Comparison of ENCODE assay signal across 30 mouse cellular contexts in genomic region chr9:7545920-7546319, GRCm38 (mm10). TPM values are rescaled to one million over a fixed set of nuclear protein-coding genes. Genes with fewer than 3 reads are reported as not detected.
A peak's percentile ranks its signal among the peaks of the same experiment; 100 is the strongest.
DNase-seq lines count a peak whose midpoint lies in the region; ATAC-seq and TF ChIP-seq lines count a peak whose summit lies in the region.
"Had no signal": no experiment of that assay in that cellular context is flagged by ENCODE, and none has a peak within 500 bp of the region (broad histone marks: within the 10 kb centered on the region; RNA-seq: fewer than 3 reads in every experiment).

No protein-coding gene starts in this region.

- TF ChIP-seq EP300 in heart, adult 2 months (IDR thresholded peaks at IDR 0.05; ENCODE audit: insufficient read depth, low read depth, low read length) = no peak
- no peak for TF ChIP-seq EP300 in lung, postnatal 0 days (IDR thresholded peaks at IDR 0.05)

- ATAC-seq in intestine, embryonic 14.5 days (replicated peaks; ENCODE audit: low FRiP score, low TSS enrichment, low read depth) = no peak
- no peak for ATAC-seq in intestine, postnatal 0 days
- ATAC-seq in lung, embryonic 15.5 days (ENCODE audit: borderline replicate concordance, extremely low read depth, low FRiP score, low TSS enrichment) = peak; percentile 56; the same call in 1 of the 2 replicates
- ATAC-seq in lung, postnatal 0 days = no peak
- ATAC-seq: hindbrain, embryonic 16.5 days had no signal

- H3K4me1 ChIP-seq in heart, adult 2 months (ENCODE audit: control insufficient read depth, insufficient read depth, low read length) = peaks cover 1% of the 10 kb centered on the region
- H3K4me1 ChIP-seq in intestine, embryonic 14.5 days (replicated peaks; ENCODE audit: control insufficient read depth, insufficient read depth, low read length) = peaks cover 13% of the 10 kb centered on the region; the same call in 1 of the 2 replicates
- no peaks in the 10 kb centered on the region for H3K4me1 ChIP-seq in intestine, postnatal 0 days (replicated peaks; ENCODE audit: control insufficient read depth, insufficient read depth, low read length)
- peaks cover 5% of the 10 kb centered on the region for H3K4me1 ChIP-seq in lung, embryonic 15.5 days
- no peaks in the 10 kb centered on the region for H3K4me1 ChIP-seq in lung, postnatal 0 days (ENCODE audit: insufficient read depth, low read depth, low read length)
- H3K4me1 ChIP-seq: embryonic facial prominence, embryonic 13.5 days; forebrain, embryonic 12.5 days; liver, embryonic 15.5 days; megakaryocyte, embryonic 14.5 days; neural tube, embryonic 12.5 days had no signal

- intact Hi-C loops in heart, adult 2 months (cut with DNase I) = no loop called here

- peak; percentile 90 for DNase-seq in heart, adult 11 months
- no peak for DNase-seq in heart, adult 2 months
- no peak for DNase-seq in intestine, embryonic 14.5 days (ENCODE audit: low spot score)
- no peak for DNase-seq in lung, postnatal 0 days (ENCODE audit: low spot score)
- no peak for DNase-seq in layer of hippocampus, adult 11-12 months (ENCODE audit: low spot score)
- DNase-seq: adrenal gland, postnatal 10 days; cerebellum, adult 18-20 months; cerebellum, postnatal 14 days; gastrocnemius, postnatal 25 days; liver; midbrain, embryonic 14.5 days; right cerebral cortex, postnatal 14 days; spleen, adult 18-20 months; thymus, adult 2 months; thymus, postnatal 4 days had no signal

- no peak for TF ChIP-seq CTCF in heart, adult 2 months (IDR thresholded peaks at IDR 0.05)
- no peak for TF ChIP-seq CTCF in intestine, postnatal 0 days (IDR thresholded peaks at IDR 0.05; ENCODE audit: low read depth)
- TF ChIP-seq CTCF in lung, postnatal 0 days (IDR thresholded peaks at IDR 0.05) = no peak

- H3K27me3 ChIP-seq in heart, adult 2 months (ENCODE audit: control insufficient read depth, insufficient read depth, low read length) = no peaks in the 10 kb centered on the region
- H3K27me3 ChIP-seq in intestine, embryonic 14.5 days (replicated peaks; ENCODE audit: control insufficient read depth, insufficient read depth, low read length) = no peaks in the 10 kb centered on the region
- no peaks in the 10 kb centered on the region for H3K27me3 ChIP-seq in intestine, postnatal 0 days (replicated peaks; ENCODE audit: control insufficient read depth, insufficient read depth, low read length)
- H3K27me3 ChIP-seq in lung, embryonic 15.5 days = no peaks in the 10 kb centered on the region
- no peaks in the 10 kb centered on the region for H3K27me3 ChIP-seq in lung, postnatal 0 days (replicated peaks; ENCODE audit: insufficient read depth, low read length)
- H3K27me3 ChIP-seq: embryonic facial prominence, embryonic 13.5 days; forebrain, embryonic 12.5 days; heart, embryonic 13.5 days; liver, embryonic 15.5 days; megakaryocyte, embryonic 14.5 days; neural tube, embryonic 12.5 days had no signal

- no peak overlapping the region for H3K4me3 ChIP-seq in heart, adult 2 months
- H3K4me3 ChIP-seq in intestine, embryonic 14.5 days (ENCODE audit: low read depth, low read length) = no peak overlapping the region
- H3K4me3 ChIP-seq in intestine, postnatal 0 days (ENCODE audit: low read depth, low read length) = no peak overlapping the region
- no peak overlapping the region for H3K4me3 ChIP-seq in lung, embryonic 15.5 days
- no peak overlapping the region for H3K4me3 ChIP-seq in lung, postnatal 0 days (ENCODE audit: low read depth, low read length)
- H3K4me3 ChIP-seq: embryonic facial prominence, embryonic 13.5 days; erythroblast, embryonic 14.5 days; forebrain, embryonic 12.5 days; heart, embryonic 13.5 days; left cerebral cortex, adult 2 months; liver, embryonic 15.5 days; megakaryocyte, embryonic 14.5 days; neural tube, embryonic 12.5 days had no signal

- no peak overlapping the region for H3K9ac ChIP-seq in heart, adult 2 months (ENCODE audit: low read depth, low read length)
- no peak overlapping the region for H3K9ac ChIP-seq in intestine, embryonic 14.5 days (ENCODE audit: low read length)
- no peak overlapping the region for H3K9ac ChIP-seq in intestine, postnatal 0 days (ENCODE audit: low read depth, low read length)
- H3K9ac ChIP-seq in lung, embryonic 15.5 days = no peak overlapping the region
- no peak overlapping the region for H3K9ac ChIP-seq in lung, postnatal 0 days (replicated peaks; ENCODE audit: low read depth)
- H3K9ac ChIP-seq: embryonic facial prominence, embryonic 13.5 days; forebrain, embryonic 12.5 days; heart, embryonic 13.5 days; liver, embryonic 15.5 days; neural tube, embryonic 12.5 days had no signal

- 71% methylated on average over 7 of the region's 7 CpGs for WGBS in heart, adult 2 months
- 87% methylated on average over 7 of the region's 7 CpGs for WGBS in intestine, embryonic 14.5 days
- WGBS in intestine, postnatal 0 days = 87% methylated on average over 7 of the region's 7 CpGs
- 75% methylated on average over 7 of the region's 7 CpGs for WGBS in lung, embryonic 15.5 days
- WGBS in lung, postnatal 0 days = 84% methylated on average over 7 of the region's 7 CpGs

- no peaks in the 10 kb centered on the region for H3K36me3 ChIP-seq in heart, adult 2 months (ENCODE audit: control insufficient read depth, insufficient read depth, low read length)
- H3K36me3 ChIP-seq in intestine, embryonic 14.5 days (ENCODE audit: control insufficient read depth, insufficient read depth, low read length) = no peaks in the 10 kb centered on the region
- H3K36me3 ChIP-seq in intestine, postnatal 0 days (ENCODE audit: control insufficient read depth, insufficient read depth) = no peaks in the 10 kb centered on the region
- H3K36me3 ChIP-seq in lung, embryonic 15.5 days = no peaks in the 10 kb centered on the region
- H3K36me3 ChIP-seq in lung, postnatal 0 days (ENCODE audit: insufficient read depth, low read length) = no peaks in the 10 kb centered on the region
- H3K36me3 ChIP-seq: embryonic facial prominence, embryonic 13.5 days; forebrain, embryonic 12.5 days; heart, embryonic 13.5 days; liver, embryonic 15.5 days; neural tube, embryonic 12.5 days had no signal

- H3K4me2 ChIP-seq in intestine, embryonic 14.5 days (ENCODE audit: low read length) = no peak overlapping the region
- H3K4me2 ChIP-seq in intestine, postnatal 0 days (replicated peaks; ENCODE audit: low read depth) = no peak overlapping the region
- no peak overlapping the region for H3K4me2 ChIP-seq in lung, embryonic 15.5 days
- no peak overlapping the region for H3K4me2 ChIP-seq in lung, postnatal 0 days (replicated peaks; ENCODE audit: low read depth, low read length)
- H3K4me2 ChIP-seq: embryonic facial prominence, embryonic 13.5 days; forebrain, embryonic 12.5 days; heart, embryonic 13.5 days; liver, embryonic 15.5 days; neural tube, embryonic 12.5 days had no signal

- TF ChIP-seq POLR2A in heart, adult 2 months (IDR thresholded peaks at IDR 0.05; ENCODE audit: insufficient read depth, low read depth, low read length) = no peak

- no peaks in the 10 kb centered on the region for H3K9me3 ChIP-seq in intestine, embryonic 14.5 days (ENCODE audit: control insufficient read depth, low read length)
- no peaks in the 10 kb centered on the region for H3K9me3 ChIP-seq in intestine, postnatal 0 days (ENCODE audit: control insufficient read depth)
- H3K9me3 ChIP-seq in lung, embryonic 15.5 days = no peaks in the 10 kb centered on the region
- H3K9me3 ChIP-seq in lung, postnatal 0 days (ENCODE audit: low read length) = no peaks in the 10 kb centered on the region
- H3K9me3 ChIP-seq: embryonic facial prominence, embryonic 13.5 days; forebrain, embryonic 12.5 days; heart, embryonic 13.5 days; liver, embryonic 15.5 days; megakaryocyte, embryonic 14.5 days; neural tube, embryonic 12.5 days had no signal

- no peaks in the 10 kb centered on the region for H3K79me2 ChIP-seq in heart, adult 2 months (replicated peaks; ENCODE audit: control insufficient read depth, insufficient read depth, low read length)

- H3K27ac ChIP-seq in heart, adult 2 months = no peak overlapping the region
- peak overlapping the region; percentile 54; the same call in 1 of the 2 replicates for H3K27ac ChIP-seq in intestine, embryonic 14.5 days (ENCODE audit: low read depth)
- H3K27ac ChIP-seq in intestine, postnatal 0 days (ENCODE audit: low read depth, low read length) = no peak overlapping the region
- no peak overlapping the region for H3K27ac ChIP-seq in lung, embryonic 15.5 days
- no peak overlapping the region for H3K27ac ChIP-seq in lung, postnatal 0 days (ENCODE audit: low read length)
- H3K27ac ChIP-seq: embryonic facial prominence, embryonic 13.5 days; forebrain, embryonic 12.5 days; heart, embryonic 13.5 days; left cerebral cortex, adult 2 months; liver, embryonic 15.5 days; neural tube, embryonic 12.5 days had no signal

RNA-seq across cellular contexts. Expression of gene Mmp8, which starts 12.3 kb away (rescaled TPM):
- total RNA-seq in heart, adult 2 months (2021) = under 1 TPM; 0.09 to 0.23 TPM
- 0.12 and 0.16 TPM in 2 replicates for polyA plus RNA-seq in heart, adult 2 months (2012; rRNA removed)
- polyA plus RNA-seq in intestine, embryonic 14.5 days (2014; fragmentation: Nextera tagmentation; extraction: Ambion mirVana) = 0.23 TPM in 1 of 2 replicates, not detected in the other
- 0.05 and 0.09 TPM in 2 replicates for polyA plus RNA-seq in intestine, postnatal 0 days (2015; fragmentation: Nextera tagmentation; extraction: Ambion mirVana)
- polyA plus RNA-seq in lung, embryonic 15.5 days (2015; fragmentation: Nextera tagmentation; extraction: Ambion mirVana) = 1.0 and 2.0 TPM in 2 replicates
- 5.3 TPM in 2 replicates for polyA plus RNA-seq in lung, postnatal 0 days (2015; fragmentation: Nextera tagmentation; extraction: Ambion mirVana)
- total RNA-seq: gastrocnemius, postnatal 25 days; heart, postnatal 25 days; layer of hippocampus, postnatal 10 days; left cerebral cortex, postnatal 36 days had no signal
- polyA plus RNA-seq: embryonic facial prominence, embryonic 13.5 days; erythroblast, embryonic 14.5 days; forebrain, embryonic 12.5 days; large intestine, adult 2 months; midbrain, embryonic 14.5 days had no signal

RNA-seq across cellular contexts. Expression of gene Mmp27, which starts 25.3 kb away (rescaled TPM):
- total RNA-seq in heart, adult 2 months (2021) = under 1 TPM; 0.11 to 0.13 TPM
- polyA plus RNA-seq in heart, adult 2 months (2012; rRNA removed) = 0.15 and 0.21 TPM in 2 replicates
- polyA plus RNA-seq in intestine, embryonic 14.5 days (2014; fragmentation: Nextera tagmentation; extraction: Ambion mirVana) = not detected in 2 replicates
- polyA plus RNA-seq in intestine, postnatal 0 days (2015; fragmentation: Nextera tagmentation; extraction: Ambion mirVana) = 0.14 and 0.26 TPM in 2 replicates
- polyA plus RNA-seq in lung, embryonic 15.5 days (2015; fragmentation: Nextera tagmentation; extraction: Ambion mirVana) = 0.11 TPM in 1 of 2 replicates, not detected in the other
- 0.10 and 0.14 TPM in 2 replicates for polyA plus RNA-seq in lung, postnatal 0 days (2015; fragmentation: Nextera tagmentation; extraction: Ambion mirVana)
- total RNA-seq: heart, postnatal 25 days; layer of hippocampus, postnatal 10 days; left cerebral cortex, adult 2 months; left cerebral cortex, postnatal 36 days had no signal
- polyA plus RNA-seq: embryonic facial prominence, embryonic 13.5 days; erythroblast, embryonic 14.5 days; forebrain, embryonic 12.5 days; heart, embryonic 13.5 days; hindbrain, embryonic 16.5 days; large intestine, adult 2 months; midbrain, embryonic 14.5 days; neural tube, embryonic 12.5 days had no signal

RNA-seq across cellular contexts. Expression of gene Mmp10, which starts 43.8 kb away (rescaled TPM):
- not detected for total RNA-seq in heart, adult 2 months (2021)
- not detected in 2 replicates for polyA plus RNA-seq in heart, adult 2 months (2012; rRNA removed)
- polyA plus RNA-seq in intestine, embryonic 14.5 days (2014; fragmentation: Nextera tagmentation; extraction: Ambion mirVana) = 0.20 TPM in 1 of 2 replicates, not detected in the other
- 6.9 and 8.5 TPM in 2 replicates for polyA plus RNA-seq in intestine, postnatal 0 days (2015; fragmentation: Nextera tagmentation; extraction: Ambion mirVana)
- polyA plus RNA-seq in lung, embryonic 15.5 days (2015; fragmentation: Nextera tagmentation; extraction: Ambion mirVana) = not detected in 2 replicates
- polyA plus RNA-seq in lung, postnatal 0 days (2015; fragmentation: Nextera tagmentation; extraction: Ambion mirVana) = not detected in 2 replicates
- total RNA-seq: adrenal gland, postnatal 10 days; gastrocnemius, postnatal 25 days; heart, postnatal 25 days; layer of hippocampus, postnatal 10 days; left cerebral cortex, adult 2 months; left cerebral cortex, postnatal 36 days had no signal
- polyA plus RNA-seq: embryonic facial prominence, embryonic 13.5 days; erythroblast, embryonic 14.5 days; forebrain, embryonic 12.5 days; heart, embryonic 13.5 days; hindbrain, embryonic 16.5 days; liver, embryonic 15.5 days; midbrain, embryonic 14.5 days; neural tube, embryonic 12.5 days; thymus, adult 2 months had no signal
